Mouse (Mus musculus): ENCODE measurements around the gene Fam83f.

- TF ChIP-seq CTCF (IDR thresholded peaks at IDR 0.05; ENCODE audit: low read depth) (no peak), EP300 (IDR thresholded peaks at IDR 0.05; ENCODE audit: low read depth) (peak; percentile 51; the same call in 1 of the 2 replicates)
Measured at GRCm38 (mm10) chr15:80682343-80682742, 10.7 kb downstream of the Fam83f start.
